Mouse (Mus musculus) lung, adult 2 months (tissue): ENCODE measurements around the gene Nab1.

Source experiments
- CTCF ChIP-seq: fragments of 200-500 bp; IDR thresholded peaks from 2 replicates; pipeline ENCODE4 v1.5.1; 2011; ENCODE audit warnings: mild to moderate bottlenecking, low read length, control low read depth; ENCODE audit not compliant: insufficient read depth
- POLR2A ChIP-seq: fragments of 200-500 bp; IDR thresholded peaks from 2 replicates; pipeline ENCODE4 v1.6.1; 2011; ENCODE audit warnings: low read depth, mild to moderate bottlenecking, control low read depth, low read length, borderline replicate concordance; ENCODE audit errors: extremely low read depth

- no peak for TF ChIP-seq CTCF
- no peak for TF ChIP-seq POLR2A
These were observed 15.5 kb downstream of the Nab1 start for GRCm38 (mm10) chr1:52484980-52485379.
